Mouse (Mus musculus): ENCODE data around the gene Pafah1b1.

The Pafah1b1 gene

GRCm38 (mm10) chr11:74724235-74724791 lies at the start of gene Pafah1b1:
TSS of gene Pafah1b1 (minus strand) at chr11:74724670.
- DNase-seq (ENCODE audit: low spot score in 2 of 2): peak; percentile 92 to 95

GRCm38 (mm10) chr11:74772386-74772785 lies 47.9 kb upstream of the Pafah1b1 start:
- no peak for DNase-seq (ENCODE audit: low spot score in 2 of 2)

GRCm38 (mm10) chr11:74771650-74772049 lies 47.2 kb upstream of the Pafah1b1 start:
- no peak for DNase-seq (ENCODE audit: low spot score in 2 of 2)

- DNase-seq (ENCODE audit: low spot score in 2 of 2): no peak
Observed at GRCm38 (mm10) chr11:74771234-74771633, 46.8 kb upstream of the Pafah1b1 start.

GRCm38 (mm10) chr11:74770595-74771207 lies 46.2 kb upstream of the Pafah1b1 start, which contains the start of gene Mettl16:
TSS of gene Mettl16 (plus strand) at chr11:74770830.
- DNase-seq (ENCODE audit: low spot score in 2 of 2): peak; percentile 91 to 93

GRCm38 (mm10) chr11:74770037-74770436 lies 45.6 kb upstream of the Pafah1b1 start:
- no peak for DNase-seq (ENCODE audit: low spot score in 2 of 2)

- DNase-seq (ENCODE audit: low spot score in 2 of 2): no peak
Observed at GRCm38 (mm10) chr11:74768045-74768444, 43.6 kb upstream of the Pafah1b1 start.

- no peak for DNase-seq (ENCODE audit: low spot score in 2 of 2)
Observed at GRCm38 (mm10) chr11:74767469-74767868, 43.0 kb upstream of the Pafah1b1 start.

GRCm38 (mm10) chr11:74763960-74764625 lies 39.6 kb upstream of the Pafah1b1 start:
- DNase-seq (ENCODE audit: low spot score in 2 of 2): no peak

- DNase-seq (ENCODE audit: low spot score in 2 of 2): no peak
Observed at GRCm38 (mm10) chr11:74761011-74761705, 36.7 kb upstream of the Pafah1b1 start.

- DNase-seq (ENCODE audit: low spot score in 2 of 2): no peak
Observed at GRCm38 (mm10) chr11:74756631-74757030, 32.2 kb upstream of the Pafah1b1 start.

- no peak for DNase-seq (ENCODE audit: low spot score in 2 of 2)
Observed at GRCm38 (mm10) chr11:74751352-74752066, 27.0 kb upstream of the Pafah1b1 start.

GRCm38 (mm10) chr11:74750662-74751351 lies 26.3 kb upstream of the Pafah1b1 start:
- no peak for DNase-seq (ENCODE audit: low spot score in 2 of 2)

- DNase-seq (ENCODE audit: low spot score in 2 of 2): no peak
Observed at GRCm38 (mm10) chr11:74749241-74749640, 24.8 kb upstream of the Pafah1b1 start.

GRCm38 (mm10) chr11:74748022-74748421 lies 23.6 kb upstream of the Pafah1b1 start:
- DNase-seq (ENCODE audit: low spot score in 2 of 2): no peak

GRCm38 (mm10) chr11:74737861-74738260 lies 13.4 kb upstream of the Pafah1b1 start:
- no peak for DNase-seq (ENCODE audit: low spot score in 2 of 2)

- peak; percentile 15 to 28 for DNase-seq (ENCODE audit: low spot score in 2 of 2)
Observed at GRCm38 (mm10) chr11:74734917-74735316, 10.4 kb upstream of the Pafah1b1 start.

- DNase-seq (ENCODE audit: low spot score in 2 of 2): peak in 1 of 2 experiments; percentile 13
Observed at GRCm38 (mm10) chr11:74725181-74725580, 711 bp upstream of the Pafah1b1 start.

- peak; percentile 74 to 84 for DNase-seq (ENCODE audit: low spot score in 2 of 2)
Observed at GRCm38 (mm10) chr11:74723357-74724234, 874 bp downstream of the Pafah1b1 start.

GRCm38 (mm10) chr11:74721971-74722370 lies 2.5 kb downstream of the Pafah1b1 start:
- DNase-seq (ENCODE audit: low spot score in 2 of 2): no peak

Measured in frontal cortex, postnatal 10 days (tissue).